Mouse (Mus musculus) ES-Bruce4 (cell line): ENCODE data around the gene Gm47985.

Source experiments
- CTCF ChIP-seq: IDR thresholded peaks from one replicate; pipeline ENCODE4 v1.8.1; 2011; ENCODE audit warnings: low read depth, low read length
- EP300 ChIP-seq: IDR thresholded peaks from 2 replicates; pipeline ENCODE4 v1.6.1; 2011; ENCODE audit warnings: low read depth, low read length; ENCODE audit not compliant: insufficient read depth
- POLR2A ChIP-seq: IDR thresholded peaks from one replicate; pipeline ENCODE4 v1.8.1; 2011; ENCODE audit warnings: low read length; ENCODE audit not compliant: insufficient read depth

DNA sequence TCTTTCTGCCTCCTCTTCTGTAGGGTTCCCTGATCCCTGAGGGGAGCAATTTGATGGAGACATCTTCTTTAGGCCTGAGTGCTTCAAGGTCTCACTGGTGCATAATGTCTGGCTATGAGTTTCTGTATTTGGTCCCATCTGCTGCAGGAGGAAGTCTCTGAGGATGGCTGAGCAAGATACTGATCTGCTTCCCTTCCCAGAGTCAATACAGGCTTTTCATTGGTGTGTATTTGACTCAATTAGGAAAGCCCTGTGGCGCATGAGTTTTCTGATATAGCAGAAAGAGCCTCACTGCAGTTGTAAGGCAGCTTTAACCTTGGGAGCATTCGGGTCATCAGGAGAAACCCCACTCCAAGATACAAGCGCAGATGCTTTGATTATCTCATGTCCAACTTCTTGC, 26.2 kb upstream of the Gm47985 start:
- TF ChIP-seq CTCF = no peak
- TF ChIP-seq POLR2A = no peak
- no peak for TF ChIP-seq EP300
